Mouse (Mus musculus) hindbrain, embryonic 11.5 days (tissue): Measurements from ENCODE around the gene Plekha4. TPM values are rescaled to one million over a fixed set of nuclear protein-coding genes. Genes with fewer than 3 reads are reported as not detected.

Source experiments
- ATAC-seq: fragments of 200-750 bp; cut with Nextera tagmentation; 2 replicates; pipeline ENCODE4 v1.8.0; 2017; ENCODE audit warnings: mild to moderate bottlenecking, moderate TSS enrichment, moderate library complexity; ENCODE audit not compliant: low FRiP score
- DNase-seq: peaks from one replicate; pipeline ENCODE4 v3.0.0-alpha.2; 2015; ENCODE audit warnings: low spot score
- H3K27ac ChIP-seq: fragments of 300-500 bp; sonication (generic); 2 replicates; pipeline ENCODE4 v1.5.1; 2014; ENCODE audit warnings: mild to moderate bottlenecking, low read depth, low read length
- H3K27me3 ChIP-seq: fragments of 300-500 bp; sonication (generic); 2 replicates; pipeline ENCODE4 v1.6.1; 2014; ENCODE audit warnings: mild to moderate bottlenecking, low read length, moderate library complexity, mixed read lengths; ENCODE audit not compliant: control insufficient read depth, insufficient read depth
- H3K36me3 ChIP-seq: fragments of 300-500 bp; sonication (generic); 2 replicates; pipeline ENCODE4 v1.6.1; 2014; ENCODE audit warnings: mild to moderate bottlenecking, low read length, moderate library complexity, mixed read lengths; ENCODE audit not compliant: control insufficient read depth, insufficient read depth
- H3K4me1 ChIP-seq: fragments of 300-500 bp; sonication (generic); replicated peaks from 2 replicates; pipeline ENCODE4 v1.6.1; 2014; ENCODE audit warnings: low read length, mixed read lengths; ENCODE audit not compliant: control insufficient read depth, insufficient read depth
- H3K4me2 ChIP-seq: fragments of 300-500 bp; sonication (generic); replicated peaks from 2 replicates; pipeline ENCODE4 v1.6.1; 2014; ENCODE audit warnings: mild to moderate bottlenecking, low read depth, low read length
- H3K4me3 ChIP-seq: fragments of 300-500 bp; sonication (generic); 2 replicates; pipeline ENCODE4 v1.5.1; 2014; ENCODE audit warnings: low read depth, low read length
- H3K9ac ChIP-seq: fragments of 300-500 bp; sonication (generic); 2 replicates; pipeline ENCODE4 v1.6.1; 2014; ENCODE audit warnings: low read depth, low read length
- H3K9me3 ChIP-seq: fragments of 300-500 bp; sonication (generic); 2 replicates; pipeline ENCODE4 v1.6.1; 2016; ENCODE audit warnings: low read length; ENCODE audit not compliant: control insufficient read depth
- WGBS: fragments of 180-500 bp; shearing (Covaris S2); extraction: QIAGEN DNeasy Blood & Tissue Kit; methylation state at CpG from one replicate; pipeline ENCODE4 v1.1.7; 2014; 5-methylcytosine and 5-hydroxymethylcytosine counted together
- polyA plus RNA-seq: library from polyadenylated mRNA; unstranded; fragments of >200 nt; fragmentation: Nextera tagmentation; extraction: Ambion mirVana; gene quantifications from 2 replicates; pipeline ENCODE4 v1.2.1, GENCODE M21; 2014

Plekha4 gene
- polyA plus RNA-seq, 1 experiment from 2014 or later, result 2.3 TPM

DNA sequence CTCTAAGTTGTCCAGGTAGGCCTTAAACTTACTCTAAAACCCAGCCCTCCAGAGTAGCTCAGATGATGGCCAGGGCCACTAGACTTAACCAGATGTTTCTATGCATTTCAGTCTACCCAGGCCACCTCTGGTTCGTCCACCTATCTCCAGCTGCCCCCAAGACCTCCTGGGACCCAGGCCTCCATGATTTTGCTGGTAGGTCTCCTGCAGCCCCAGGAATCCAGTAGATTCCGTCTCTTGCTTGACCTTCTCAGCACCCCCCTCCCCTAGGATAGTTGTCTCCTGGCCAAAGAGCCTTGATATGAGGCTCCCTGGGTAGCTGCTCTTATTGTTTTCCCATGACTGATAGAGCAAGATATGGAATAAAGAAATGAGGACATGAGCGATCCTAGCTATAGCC, 13.0 kb downstream of the Plekha4 start:
- H3K27ac ChIP-seq, result no peak overlapping the region
- H3K4me2 ChIP-seq, result no peak overlapping the region
- 0 out of 2 replicates have a peak, but pooled peaks cover 4% of the 10 kb centered on the region for H3K4me1 ChIP-seq
- H3K27me3 ChIP-seq, result no peaks in the 10 kb centered on the region
- no peak overlapping the region for H3K9ac ChIP-seq
- WGBS, result 77% methylated on average over 3 of the region's 3 CpGs
- H3K4me3 ChIP-seq, result no peak overlapping the region
- H3K36me3 ChIP-seq, result no peaks in the 10 kb centered on the region
- no peaks in the 10 kb centered on the region for H3K9me3 ChIP-seq
- ATAC-seq, result no peak
- DNase-seq, result no peak

DNA sequence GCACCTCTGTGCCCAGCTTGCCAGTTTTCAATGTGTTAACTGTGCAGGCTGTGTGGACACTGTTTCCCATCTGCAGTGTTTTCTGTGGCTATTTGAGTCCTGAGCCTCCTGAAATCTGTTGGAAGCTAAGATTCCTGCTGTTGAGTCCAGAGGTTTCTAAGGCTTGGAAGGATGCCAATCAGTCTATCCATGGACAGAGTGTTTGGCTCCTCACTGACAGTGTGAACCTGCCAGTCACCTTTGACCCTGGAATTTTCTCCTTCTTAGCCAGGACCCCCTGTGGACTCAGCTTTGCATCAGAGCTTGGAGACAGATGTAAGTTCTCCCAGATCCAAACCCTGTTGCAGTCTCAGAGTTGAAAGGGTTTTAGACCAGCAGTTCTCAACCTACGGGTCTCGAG, 14.1 kb downstream of the Plekha4 start:
- DNase-seq, result no peak

DNA sequence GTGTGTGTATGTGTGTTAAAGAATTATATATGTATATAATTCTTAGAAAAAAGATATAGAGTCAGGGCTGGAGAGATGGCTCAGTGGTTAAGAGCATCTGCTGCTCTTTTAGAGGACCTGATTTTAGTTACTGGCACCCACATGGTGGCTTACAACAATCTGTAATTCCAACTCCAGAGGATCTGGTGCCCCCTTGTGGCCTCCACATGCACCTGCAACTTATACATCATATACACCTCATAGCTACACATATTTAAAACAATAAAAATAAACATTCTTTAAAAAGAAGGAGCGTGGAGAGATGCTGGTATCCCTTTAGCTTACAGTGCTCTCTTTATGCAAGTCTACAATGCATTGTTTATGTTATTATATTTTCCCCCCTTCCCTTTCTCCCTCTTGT, 18.4 kb downstream of the Plekha4 start:
- DNase-seq, result no peak
- 87% methylated on average over 1 of the region's 1 CpGs for WGBS

More for the DNA sequence above, 14.1 kb downstream of the Plekha4 start:
- no peak overlapping the region for H3K27ac ChIP-seq
- H3K9me3 ChIP-seq, result no peaks in the 10 kb centered on the region
- no peak overlapping the region for H3K4me3 ChIP-seq
- no peaks in the 10 kb centered on the region for H3K27me3 ChIP-seq
- 0 out of 2 replicates have a peak, but pooled peaks cover 4% of the 10 kb centered on the region for H3K4me1 ChIP-seq
- ATAC-seq, result no peak
- 63% methylated on average over 2 of the region's 2 CpGs for WGBS
- H3K9ac ChIP-seq, result no peak overlapping the region
- H3K4me2 ChIP-seq, result no peak overlapping the region
- H3K36me3 ChIP-seq, result no peaks in the 10 kb centered on the region

DNA sequence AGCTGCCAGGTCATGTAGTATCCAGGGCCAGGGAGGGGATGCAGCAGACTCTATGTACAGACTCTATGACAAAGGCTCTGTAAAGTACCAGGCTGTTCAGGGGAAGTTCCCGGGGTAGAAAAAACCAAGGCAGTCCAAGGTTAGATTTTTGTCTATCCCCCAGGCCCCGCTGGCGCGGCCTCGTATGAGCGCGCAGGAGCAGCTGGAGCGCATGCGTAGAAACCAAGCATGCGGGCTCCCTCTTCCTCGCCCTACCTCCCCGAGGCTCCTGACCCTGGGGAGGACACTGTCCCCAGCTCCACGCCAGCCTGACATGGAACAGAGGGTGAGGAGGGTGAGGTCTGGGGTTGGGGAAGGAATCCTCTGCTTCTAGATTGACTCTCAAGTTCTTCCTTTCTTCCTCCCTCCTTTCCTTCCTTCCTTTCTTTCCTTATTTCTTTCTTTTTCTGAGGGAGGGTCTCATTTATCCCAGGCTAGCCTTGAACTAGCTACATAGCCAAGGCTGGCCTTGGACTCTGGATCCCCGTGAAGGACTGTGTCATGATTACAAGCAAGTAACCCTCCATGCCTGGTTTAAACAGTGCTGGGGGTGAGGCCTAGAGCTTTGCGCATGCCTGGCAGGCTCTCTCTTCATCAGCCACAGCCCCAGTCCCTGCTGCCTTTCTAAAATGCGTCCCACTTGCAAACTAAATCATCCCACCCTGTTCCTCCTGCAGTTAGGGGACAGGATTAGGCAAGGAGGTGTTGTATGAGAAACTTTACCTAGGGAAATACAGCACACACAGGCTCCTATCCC, 23.7 kb downstream of the Plekha4 start:
- H3K4me3 ChIP-seq, result no peak overlapping the region
- no peaks in the 10 kb centered on the region for H3K36me3 ChIP-seq
- H3K9me3 ChIP-seq, result no peaks in the 10 kb centered on the region

More for the DNA sequence above, 18.4 kb downstream of the Plekha4 start:
- Histone ChIP-seq H3K9ac (no peak overlapping the region), H3K4me2 (no peak overlapping the region), H3K9me3 (no peaks in the 10 kb centered on the region), H3K27me3 (no peaks in the 10 kb centered on the region), H3K4me1 (no peaks in the 10 kb centered on the region), H3K4me3 (no peak overlapping the region), H3K36me3 (no peaks in the 10 kb centered on the region), H3K27ac (no peak overlapping the region)
- no peak for ATAC-seq

DNA sequence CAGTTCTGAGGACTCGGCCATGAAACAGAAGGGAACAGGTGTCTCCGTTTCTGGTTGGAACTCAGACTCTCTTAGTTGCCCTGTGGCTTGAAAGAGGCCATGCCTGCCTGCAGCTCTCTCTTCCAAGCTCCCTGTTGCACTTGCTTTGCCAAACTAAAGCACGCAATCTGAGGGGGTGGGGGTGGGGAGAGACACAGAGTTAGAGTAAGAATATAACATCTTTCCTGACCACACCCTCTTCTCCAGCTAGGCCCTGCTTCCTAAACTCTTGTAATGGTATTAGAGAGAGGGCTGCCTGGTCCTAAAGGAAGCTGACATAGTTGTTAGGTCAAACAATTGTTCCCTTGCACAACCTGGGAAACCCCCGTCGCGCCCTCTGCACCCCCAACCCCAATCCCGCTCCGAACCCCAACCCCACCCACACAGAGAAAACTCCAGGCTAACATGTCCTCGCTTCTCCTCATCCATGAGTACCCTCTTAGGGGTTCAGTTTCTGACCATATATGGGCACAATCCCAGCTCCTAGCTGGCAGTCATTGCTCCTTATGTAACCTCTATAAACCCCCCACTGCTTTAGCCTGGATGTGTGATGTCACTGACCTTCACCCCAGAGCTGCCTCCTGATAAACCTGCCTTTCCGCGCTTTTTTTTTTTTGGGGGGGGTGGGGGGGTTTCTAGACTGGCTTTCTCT, 24.8 kb downstream of the Plekha4 start:
- WGBS, result 79% methylated on average over 11 of the region's 11 CpGs

More for the DNA sequence above, 23.7 kb downstream of the Plekha4 start:
- H3K9ac ChIP-seq, result no peak overlapping the region
- no peaks in the 10 kb centered on the region for H3K27me3 ChIP-seq
- no peak for ATAC-seq
- no peak for DNase-seq
- H3K4me1 ChIP-seq, result no peaks in the 10 kb centered on the region
- 86% methylated on average over 16 of the region's 16 CpGs for WGBS
- H3K27ac ChIP-seq, result no peak overlapping the region
- no peak overlapping the region for H3K4me2 ChIP-seq

DNA sequence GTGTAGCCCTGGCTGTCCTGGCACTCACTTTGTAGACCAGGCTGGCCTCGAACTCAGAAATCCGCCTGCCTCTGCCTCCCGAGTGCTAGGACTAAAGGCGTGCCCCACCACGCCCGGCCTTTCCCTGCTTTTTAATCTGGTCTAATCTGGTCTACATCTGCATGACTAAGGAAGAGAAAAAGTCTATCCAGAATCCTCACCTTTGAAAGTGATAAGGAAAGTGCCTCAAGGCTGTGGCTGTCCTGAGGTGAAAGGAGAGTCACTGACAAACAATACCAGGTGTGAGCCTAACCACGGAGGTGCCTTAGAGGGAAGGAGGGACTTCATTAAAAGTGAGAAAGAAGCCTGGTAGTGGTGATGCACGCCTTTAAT, 25.4 kb downstream of the Plekha4 start:
- no peak overlapping the region for H3K27ac ChIP-seq
- no peak for DNase-seq
- WGBS, result 90% methylated on average over 8 of the region's 8 CpGs
- no peak overlapping the region for H3K4me3 ChIP-seq
- H3K9ac ChIP-seq, result no peak overlapping the region
- H3K9me3 ChIP-seq, result no peaks in the 10 kb centered on the region
- H3K27me3 ChIP-seq, result no peaks in the 10 kb centered on the region
- no peaks in the 10 kb centered on the region for H3K36me3 ChIP-seq
- no peak for ATAC-seq
- H3K4me2 ChIP-seq, result no peak overlapping the region
- no peaks in the 10 kb centered on the region for H3K4me1 ChIP-seq

More for the DNA sequence above, 24.8 kb downstream of the Plekha4 start:
- Histone ChIP-seq H3K4me3 (no peak overlapping the region), H3K9me3 (no peaks in the 10 kb centered on the region), H3K27me3 (no peaks in the 10 kb centered on the region), H3K27ac (no peak overlapping the region), H3K4me1 (no peaks in the 10 kb centered on the region), H3K36me3 (no peaks in the 10 kb centered on the region), H3K9ac (no peak overlapping the region), H3K4me2 (no peak overlapping the region)
- ATAC-seq, result no peak
- DNase-seq, result no peak

DNA sequence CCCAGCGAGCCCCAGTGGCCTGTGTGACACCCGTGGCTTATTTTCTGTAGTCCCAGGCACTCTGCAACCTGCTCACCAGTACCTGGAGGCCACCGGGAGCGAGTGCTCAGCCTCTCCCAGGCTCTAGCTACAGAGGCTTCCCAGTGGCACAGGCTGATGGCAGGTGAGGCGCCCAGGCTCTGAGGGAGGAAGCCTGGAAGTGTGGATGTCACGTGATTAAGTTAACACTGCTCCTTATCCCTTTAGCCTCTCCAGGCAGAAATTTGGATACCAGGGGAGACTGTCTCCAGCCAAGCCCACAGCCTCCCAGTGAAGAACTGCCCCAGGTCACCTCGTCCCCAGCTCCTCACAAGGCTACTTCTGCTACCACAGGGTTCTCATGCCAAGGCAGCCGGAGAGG, 27.4 kb downstream of the Plekha4 start:
- Histone ChIP-seq H3K9ac (no peak overlapping the region), H3K27me3 (no peaks in the 10 kb centered on the region), H3K4me3 (no peak overlapping the region), H3K27ac (no peak overlapping the region), H3K4me1 (no peaks in the 10 kb centered on the region), H3K9me3 (no peaks in the 10 kb centered on the region), H3K36me3 (no peaks in the 10 kb centered on the region), H3K4me2 (no peak overlapping the region)
- no peak for ATAC-seq
- 66% methylated on average over 8 of the region's 8 CpGs for WGBS
- no peak for DNase-seq

DNA sequence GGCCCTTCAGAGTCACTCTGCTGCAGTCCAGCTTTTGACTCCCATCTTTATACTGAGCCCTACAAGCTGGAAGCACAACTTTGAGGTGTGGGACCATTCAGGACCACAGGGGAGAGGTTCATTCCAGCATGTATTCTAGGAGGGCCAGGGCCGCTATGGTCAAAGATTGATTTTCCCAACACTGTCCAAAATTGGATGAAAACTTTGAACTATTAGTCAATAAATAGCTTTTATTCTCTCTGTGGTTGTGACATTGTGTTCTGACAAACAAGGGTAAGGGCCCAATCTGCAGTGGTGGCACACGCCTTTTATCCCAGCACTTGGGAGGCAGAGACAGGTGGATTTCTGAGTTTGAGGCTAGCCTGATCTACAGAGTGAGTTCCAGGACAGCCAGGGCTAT, 27.9 kb downstream of the Plekha4 start:
- Histone ChIP-seq H3K27ac (no peak overlapping the region), H3K9me3 (no peaks in the 10 kb centered on the region), H3K4me1 (no peaks in the 10 kb centered on the region), H3K9ac (no peak overlapping the region), H3K4me2 (no peak overlapping the region), H3K27me3 (no peaks in the 10 kb centered on the region), H3K36me3 (no peaks in the 10 kb centered on the region), H3K4me3 (no peak overlapping the region)
- no peak for ATAC-seq
- WGBS, result 87% methylated on average over 2 of the region's 2 CpGs
- no peak for DNase-seq

DNA sequence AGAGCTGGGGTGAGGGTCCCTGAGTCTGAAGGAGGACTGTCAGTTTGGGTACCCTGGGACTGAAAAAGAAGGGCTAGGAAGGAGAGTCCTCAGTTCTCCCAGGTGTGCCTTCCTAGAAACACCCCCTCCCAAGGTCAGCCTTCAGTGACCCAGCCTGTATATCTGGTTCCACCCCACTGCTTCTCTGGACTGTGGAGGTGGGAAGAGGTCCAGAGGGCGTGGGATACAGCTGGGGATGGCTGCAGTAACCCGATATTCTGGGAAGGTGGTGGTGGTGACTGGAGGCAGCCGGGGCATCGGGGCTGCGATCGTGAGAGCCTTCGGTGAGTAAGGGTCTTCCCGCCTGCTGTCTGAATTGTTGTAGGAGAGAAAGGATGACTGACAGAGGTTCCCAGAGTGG, 28.6 kb downstream of the Plekha4 start, which contains the start of gene Hsd17b14:
Gene Hsd17b14 (plus strand): TSS at position 150 of the 400 bp plus-strand sequence.
- ATAC-seq, result no peak
- no peak within 1 kb of the TSS for H3K27ac ChIP-seq
- 33% methylated on average over 8 of the region's 8 CpGs for WGBS

More for the DNA sequence above, 28.6 kb downstream of the Plekha4 start, which contains the start of gene Hsd17b14:
- H3K27me3 ChIP-seq, result no peaks in the 10 kb centered on the region
- H3K4me3 ChIP-seq, result no peak within 1 kb of the TSS
- no peaks in the 10 kb centered on the region for H3K36me3 ChIP-seq
- H3K9me3 ChIP-seq, result no peaks in the 10 kb centered on the region
- no peak within 1 kb of the TSS for H3K9ac ChIP-seq
- H3K4me2 ChIP-seq, result no peak within 1 kb of the TSS
- DNase-seq, result no peak
- no peaks in the 10 kb centered on the region for H3K4me1 ChIP-seq
